Mouse (Mus musculus) intestine, postnatal 0 days (tissue): ENCODE measurements around the gene Noxo1. TPM values are rescaled to one million over a fixed set of nuclear protein-coding genes. Genes with fewer than 3 reads are reported as not detected.

Experiments
- ATAC-seq: fragments of 200-750 bp; cut with Nextera tagmentation; 2 replicates; pipeline ENCODE4 v1.8.0; 2017; ENCODE audit warnings: mild to moderate bottlenecking, moderate TSS enrichment, moderate library complexity
- H3K27ac ChIP-seq: fragments of 300-500 bp; sonication (generic); 2 replicates; pipeline ENCODE4 v1.5.1; 2014; ENCODE audit warnings: mild to moderate bottlenecking, low read depth, low read length, moderate library complexity
- H3K27me3 ChIP-seq: fragments of 300-500 bp; sonication (generic); replicated peaks from 2 replicates; pipeline ENCODE4 v1.6.1; 2014; ENCODE audit warnings: low read length, mixed read lengths; ENCODE audit not compliant: control insufficient read depth, insufficient read depth
- H3K36me3 ChIP-seq: fragments of 300-500 bp; sonication (generic); 2 replicates; pipeline ENCODE4 v1.6.1; 2014; ENCODE audit warnings: mild to moderate bottlenecking, moderate library complexity; ENCODE audit not compliant: control insufficient read depth, insufficient read depth
- H3K4me1 ChIP-seq: fragments of 300-500 bp; sonication (generic); replicated peaks from 2 replicates; pipeline ENCODE4 v1.6.1; 2014; ENCODE audit warnings: antibody characterized with exemption, low read length, mixed read lengths; ENCODE audit not compliant: control insufficient read depth, insufficient read depth
- H3K4me2 ChIP-seq: fragments of 300-500 bp; sonication (generic); replicated peaks from 2 replicates; pipeline ENCODE4 v1.6.1; 2014; ENCODE audit warnings: low read depth, mild to moderate bottlenecking, moderate library complexity
- H3K4me3 ChIP-seq: fragments of 300-500 bp; sonication (generic); 2 replicates; pipeline ENCODE4 v1.5.1; 2014; ENCODE audit warnings: low read depth, low read length
- H3K9ac ChIP-seq: fragments of 300-500 bp; sonication (generic); 2 replicates; pipeline ENCODE4 v1.6.1; 2014; ENCODE audit warnings: mild to moderate bottlenecking, low read depth, low read length
- H3K9me3 ChIP-seq: fragments of 300-500 bp; sonication (generic); 2 replicates; pipeline ENCODE4 v1.6.1; 2016; ENCODE audit warnings: mixed run types; ENCODE audit not compliant: control insufficient read depth
- CTCF ChIP-seq: sonication (generic); IDR thresholded peaks from 2 replicates; pipeline ENCODE4 v1.5.1; 2016; ENCODE audit warnings: low read depth, mild to moderate bottlenecking, control low read depth, antibody characterized with exemption, moderate library complexity
- WGBS: fragments of 180-500 bp; shearing (Covaris S2); extraction: QIAGEN DNeasy Blood & Tissue Kit; methylation state at CpG from one replicate; pipeline ENCODE4 v1.1.7; 2014; 5-methylcytosine and 5-hydroxymethylcytosine counted together
- polyA plus RNA-seq: library from polyadenylated mRNA; unstranded; fragments of >200 nt; fragmentation: Nextera tagmentation; extraction: Ambion mirVana; gene quantifications from 2 replicates; pipeline ENCODE4 v1.2.1, GENCODE M21; 2015

Noxo1 gene
- polyA plus RNA-seq, 1 experiment from 2014 or later, result 38.0 TPM

GRCm38 (mm10) chr17:24723122-24723880 lies 27.3 kb downstream of the Noxo1 start:
- WGBS, result under 1% methylated on average over 12 of the region's 12 CpGs
- no peak for ATAC-seq

GRCm38 (mm10) chr17:24723881-24724180 lies 27.8 kb downstream of the Noxo1 start:
- Histone ChIP-seq H3K9me3 (no peaks in the 10 kb centered on the region), H3K4me1 (0 out of 2 replicates have a peak, but pooled peaks cover 3% of the 10 kb centered on the region), H3K27me3 (peaks cover 3% of the 10 kb centered on the region; the same call in 1 of the 2 replicates), H3K27ac (peak overlapping the region; percentile 82), H3K4me2 (peak overlapping the region; percentile 82), H3K36me3 (peaks cover 11% of the 10 kb centered on the region), H3K4me3 (peak overlapping the region; percentile 82), H3K9ac (peak overlapping the region; percentile 81)
- no peak for TF ChIP-seq CTCF
- WGBS, result under 1% methylated on average over 15 of the region's 15 CpGs
- ATAC-seq, result peak; percentile 4; the same call in 1 of the 2 replicates

More at GRCm38 (mm10) chr17:24723122-24723880, 27.3 kb downstream of the Noxo1 start:
- TF ChIP-seq CTCF, result no peak
- peak overlapping the region; percentile 82 for H3K4me3 ChIP-seq
- peak overlapping the region; percentile 81 for H3K9ac ChIP-seq
- H3K27me3 ChIP-seq, result peaks cover 3% of the 10 kb centered on the region; the same call in 1 of the 2 replicates
- peaks cover 11% of the 10 kb centered on the region for H3K36me3 ChIP-seq
- 0 out of 2 replicates have a peak, but pooled peaks cover 3% of the 10 kb centered on the region for H3K4me1 ChIP-seq
- peak overlapping the region; percentile 82 for H3K4me2 ChIP-seq
- peak overlapping the region; percentile 82; the same call in 1 of the 2 replicates for H3K27ac ChIP-seq
- H3K9me3 ChIP-seq, result no peaks in the 10 kb centered on the region

- 0 out of 2 replicates have a peak, but pooled peaks cover 3% of the 10 kb centered on the region for H3K4me1 ChIP-seq
- peak; percentile 100 for TF ChIP-seq CTCF
- under 1% methylated on average over 30 of the region's 30 CpGs for WGBS
Measured at GRCm38 (mm10) chr17:24724184-24724583, 28.1 kb downstream of the Noxo1 start, which contains the start of gene Ndufb10. Gene Ndufb10, minus strand, starts transcription at chr17:24724478.

DNA sequence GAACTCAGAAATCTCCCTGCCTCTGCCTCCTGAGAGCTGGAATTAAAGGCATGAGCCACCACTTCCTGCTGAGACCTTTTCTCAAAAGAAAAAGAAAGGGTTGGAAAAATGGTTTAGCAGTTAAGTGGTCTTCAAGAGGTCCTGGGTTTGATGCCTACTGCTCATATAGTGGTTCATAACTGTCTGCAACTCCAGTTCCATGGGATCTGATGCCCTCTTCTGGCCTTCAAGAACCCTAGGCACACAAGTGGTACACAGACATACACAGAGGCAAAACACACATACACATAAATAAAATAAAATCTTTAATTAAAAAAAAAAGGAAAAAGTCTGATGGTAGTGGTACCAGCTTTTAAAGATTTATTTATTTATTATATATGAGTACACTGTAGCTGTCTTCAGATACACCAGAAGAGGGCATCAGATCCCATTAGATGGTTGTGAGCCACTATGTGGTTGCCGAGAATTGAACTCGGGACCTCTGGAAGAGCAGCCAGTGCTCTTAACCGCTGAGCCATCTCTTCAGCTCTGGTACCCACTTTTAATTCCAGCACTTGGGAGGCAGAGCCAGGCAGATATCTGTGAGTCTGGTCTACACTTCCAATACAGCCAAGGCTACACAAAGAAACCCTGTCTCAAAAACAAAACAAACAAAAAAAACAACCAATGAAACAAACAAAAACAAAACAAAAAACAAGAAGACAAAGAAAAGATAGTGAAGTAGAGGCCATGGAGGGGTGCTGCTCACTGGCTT lies 29.8 kb downstream of the Noxo1 start:
- Histone ChIP-seq H3K4me2 (no peak overlapping the region), H3K36me3 (peaks cover 11% of the 10 kb centered on the region), H3K9ac (no peak overlapping the region), H3K4me3 (no peak overlapping the region), H3K9me3 (no peaks in the 10 kb centered on the region), H3K27ac (no peak overlapping the region), H3K4me1 (0 out of 2 replicates have a peak, but pooled peaks cover 3% of the 10 kb centered on the region), H3K27me3 (peaks cover 3% of the 10 kb centered on the region; the same call in 1 of the 2 replicates)
- no peak for ATAC-seq
- WGBS, result 73% methylated on average over 3 of the region's 3 CpGs
- peak; percentile 40 for TF ChIP-seq CTCF

More at GRCm38 (mm10) chr17:24724184-24724583, 28.1 kb downstream of the Noxo1 start, which contains the start of gene Ndufb10:
- Histone ChIP-seq H3K9me3 (no peaks in the 10 kb centered on the region), H3K4me3 (peak within 1 kb of the TSS; percentile 82), H3K9ac (peak within 1 kb of the TSS; percentile 81), H3K27me3 (peaks cover 3% of the 10 kb centered on the region; the same call in 1 of the 2 replicates), H3K36me3 (peaks cover 11% of the 10 kb centered on the region), H3K4me2 (peak within 1 kb of the TSS; percentile 82), H3K27ac (peak within 1 kb of the TSS; percentile 82)
- ATAC-seq, result peak; percentile 50

DNA sequence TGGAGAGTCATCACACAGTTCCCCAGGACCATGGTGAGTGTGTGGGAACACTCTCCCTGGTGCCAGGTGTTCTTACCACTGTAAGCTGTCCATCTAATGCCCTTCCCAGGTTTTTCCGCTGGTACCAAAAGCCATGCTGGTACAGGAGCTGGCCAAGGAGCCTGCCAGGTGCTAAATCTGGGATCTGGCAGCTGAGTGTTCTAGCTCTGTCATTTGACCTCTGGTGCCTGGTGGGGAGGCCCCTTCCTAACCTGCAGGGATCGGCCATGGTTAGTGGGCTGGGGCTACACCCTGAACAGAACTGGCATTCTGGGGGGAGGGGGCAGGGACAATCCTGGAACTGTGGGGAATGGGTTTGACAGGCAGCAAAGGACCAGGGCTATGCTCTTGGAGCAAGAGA lies 31.6 kb downstream of the Noxo1 start, which contains the start of gene Rpl3l:
Gene Rpl3l (plus strand): TSS at position 203 of the 400 bp plus-strand sequence.
- 67% methylated on average over 2 of the region's 2 CpGs for WGBS
- H3K4me3 ChIP-seq, result no peak within 1 kb of the TSS
- no peak for ATAC-seq
- TF ChIP-seq CTCF, result no peak
- no peak within 1 kb of the TSS for H3K4me2 ChIP-seq
- 0 out of 2 replicates have a peak, but pooled peaks cover 3% of the 10 kb centered on the region for H3K4me1 ChIP-seq
- no peak within 1 kb of the TSS for H3K27ac ChIP-seq
- no peak within 1 kb of the TSS for H3K9ac ChIP-seq
- H3K36me3 ChIP-seq, result no peaks in the 10 kb centered on the region
- H3K9me3 ChIP-seq, result no peaks in the 10 kb centered on the region
- peaks cover 3% of the 10 kb centered on the region; the same call in 1 of the 2 replicates for H3K27me3 ChIP-seq

- WGBS, result 65% methylated on average over 17 of the region's 17 CpGs
- H3K4me2 ChIP-seq, result no peak overlapping the region
- no peak for TF ChIP-seq CTCF
Measured at GRCm38 (mm10) chr17:24728184-24728583, 32.1 kb downstream of the Noxo1 start.

More at GRCm38 (mm10) chr17:24728184-24728583, 32.1 kb downstream of the Noxo1 start:
- no peaks in the 10 kb centered on the region for H3K36me3 ChIP-seq
- H3K9ac ChIP-seq, result no peak overlapping the region
- H3K27ac ChIP-seq, result no peak overlapping the region
- no peaks in the 10 kb centered on the region for H3K9me3 ChIP-seq
- H3K4me1 ChIP-seq, result 0 out of 2 replicates have a peak, but pooled peaks cover under 1% of the 10 kb centered on the region
- H3K27me3 ChIP-seq, result peaks cover 3% of the 10 kb centered on the region; the same call in 1 of the 2 replicates
- no peak overlapping the region for H3K4me3 ChIP-seq
- no peak for ATAC-seq
